Mouse (Mus musculus) heart, embryonic 10.5 days (tissue): ENCODE data around the gene Mms22l. TPM values are rescaled to one million over a fixed set of nuclear protein-coding genes. Genes with fewer than 3 reads are reported as not detected.
"Not testable (repeated sequence)": the region's sequence is repeated elsewhere in the genome, so short reads cannot be mapped to it uniquely, and the experiment has no call there.

ENCODE experiments used
- DNase-seq: peaks from one replicate; pipeline ENCODE4 v3.0.0-alpha.2; 2017; ENCODE audit warnings: low spot score
- H3K27ac ChIP-seq: fragments of 300-500 bp; sonication (generic); 2 replicates; pipeline ENCODE4 v1.5.1; 2016; ENCODE audit warnings: mild to moderate bottlenecking
- H3K27me3 ChIP-seq: fragments of 300-500 bp; sonication (generic); 2 replicates; pipeline ENCODE4 v1.6.1; 2016; ENCODE audit warnings: mild to moderate bottlenecking; ENCODE audit not compliant: poor library complexity, insufficient read depth, severe bottlenecking
- H3K36me3 ChIP-seq: fragments of 300-500 bp; sonication (generic); 2 replicates; pipeline ENCODE4 v1.6.1; 2016; ENCODE audit warnings: mild to moderate bottlenecking, moderate library complexity
- H3K4me1 ChIP-seq: fragments of 300-500 bp; sonication (generic); 2 replicates; pipeline ENCODE4 v1.6.1; 2016; ENCODE audit warnings: mild to moderate bottlenecking
- H3K4me3 ChIP-seq: fragments of 300-500 bp; sonication (generic); 2 replicates; pipeline ENCODE4 v1.5.1; 2016; ENCODE audit warnings: mild to moderate bottlenecking, moderate library complexity
- H3K9me3 ChIP-seq: fragments of 300-500 bp; sonication (generic); 2 replicates; pipeline ENCODE4 v1.6.1; 2016; ENCODE audit warnings: mild to moderate bottlenecking, moderate library complexity
- WGBS: fragments of 180-500 bp; shearing (Covaris S2); methylation state at CpG from one replicate; pipeline ENCODE4 v1.1.7; 2016; 5-methylcytosine and 5-hydroxymethylcytosine counted together
- polyA plus RNA-seq: library from polyadenylated mRNA; unstranded; fragments of >200 nt; fragmentation: Nextera tagmentation; extraction: Ambion mirVana; gene quantifications from 2 replicates; pipeline ENCODE4 v1.2.1, GENCODE M21; 2016

Gene Mms22l
- 31.5 and 34.1 TPM in 2 replicates for polyA plus RNA-seq

DNA sequence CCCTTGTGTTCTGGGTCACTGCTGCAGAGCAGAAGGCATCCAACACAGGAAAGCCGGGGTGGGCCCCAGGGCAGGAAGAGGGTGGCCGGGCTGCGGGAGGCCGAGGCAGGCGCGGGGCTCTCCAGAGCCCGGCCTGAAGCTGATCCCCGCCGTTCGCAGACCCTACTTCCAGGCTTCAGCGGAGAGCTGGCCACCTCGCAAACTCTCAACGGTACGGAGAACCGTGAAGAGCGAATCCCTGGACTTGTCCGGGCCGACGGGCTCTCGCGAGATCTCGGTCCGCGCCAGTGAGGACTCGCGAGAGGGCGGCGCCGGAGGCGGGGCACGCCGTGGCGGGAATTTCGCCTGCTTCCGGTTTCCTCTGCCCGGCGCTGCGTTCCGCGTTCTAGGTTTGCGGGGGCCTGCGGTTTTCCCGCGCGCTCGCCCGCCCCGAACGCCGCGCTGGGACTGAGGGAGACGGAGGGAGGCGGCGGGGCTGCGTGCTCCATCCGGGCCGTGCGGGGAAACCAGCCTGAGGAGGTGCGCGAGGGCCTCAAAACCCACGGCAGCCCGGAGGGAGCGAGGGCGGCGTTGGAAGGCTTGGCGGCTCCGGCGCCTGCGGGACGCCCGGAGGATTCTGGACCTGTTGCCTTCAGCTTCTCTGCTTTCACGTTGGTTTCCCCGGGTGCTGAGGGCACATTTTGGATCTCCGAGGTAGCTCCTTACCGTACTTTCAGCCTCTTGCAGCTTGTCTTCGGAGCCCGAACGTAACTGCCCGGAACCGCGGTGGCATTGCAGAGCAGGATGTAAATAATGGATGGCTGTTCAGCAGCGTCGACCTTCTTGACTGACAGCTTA lies at the start of gene Mms22l:
Gene Mms22l (plus strand): TSS at position 336 of the 837 bp plus-strand sequence.
- Histone ChIP-seq H3K4me1 (no peaks in the 10 kb centered on the region), H3K27me3 (no peaks in the 10 kb centered on the region), H3K36me3 (peaks cover 16% of the 10 kb centered on the region), H3K4me3 (peak within 1 kb of the TSS; percentile 91), H3K27ac (peak within 1 kb of the TSS; percentile 96), H3K9me3 (no peaks in the 10 kb centered on the region)
- peak; percentile 96 for DNase-seq
- WGBS, result under 1% methylated on average over 82 of the region's 83 CpGs

DNA sequence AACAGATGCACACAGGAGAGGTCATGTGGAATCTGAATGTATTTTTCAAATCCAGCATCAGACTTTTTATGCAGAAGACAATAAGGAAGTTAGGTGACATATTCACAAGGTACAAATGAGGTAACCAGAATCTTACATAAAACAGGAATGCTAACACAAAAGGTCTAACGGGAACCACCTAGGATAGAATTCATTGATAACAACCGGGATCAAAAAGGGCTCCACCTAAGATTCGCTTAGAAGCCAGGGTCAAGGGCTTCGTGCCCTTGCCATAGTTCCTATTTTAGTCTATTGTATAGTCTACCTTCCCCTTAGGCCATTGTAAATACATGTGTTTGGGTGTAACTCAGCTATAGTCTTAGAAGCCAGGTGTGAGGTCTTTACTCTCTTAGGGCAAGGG lies 12.2 kb upstream of the Mms22l start:
- not testable (repeated sequence) for H3K27me3 ChIP-seq, H3K36me3 ChIP-seq, H3K9me3 ChIP-seq, H3K27ac ChIP-seq, H3K4me3 ChIP-seq, H3K4me1 ChIP-seq, DNase-seq
- 88% methylated on average over 4 of the region's 4 CpGs for WGBS

GRCm38 (mm10) chr4:24496953-24497319 lies 685 bp downstream of the Mms22l start:
- WGBS, result under 1% methylated on average over 7 of the region's 7 CpGs
- Histone ChIP-seq H3K4me1 (no peaks in the 10 kb centered on the region), H3K9me3 (no peaks in the 10 kb centered on the region), H3K27me3 (no peaks in the 10 kb centered on the region), H3K36me3 (peaks cover 17% of the 10 kb centered on the region), H3K4me3 (peak overlapping the region; percentile 91), H3K27ac (peak overlapping the region; percentile 96)
- DNase-seq, result no peak

DNA sequence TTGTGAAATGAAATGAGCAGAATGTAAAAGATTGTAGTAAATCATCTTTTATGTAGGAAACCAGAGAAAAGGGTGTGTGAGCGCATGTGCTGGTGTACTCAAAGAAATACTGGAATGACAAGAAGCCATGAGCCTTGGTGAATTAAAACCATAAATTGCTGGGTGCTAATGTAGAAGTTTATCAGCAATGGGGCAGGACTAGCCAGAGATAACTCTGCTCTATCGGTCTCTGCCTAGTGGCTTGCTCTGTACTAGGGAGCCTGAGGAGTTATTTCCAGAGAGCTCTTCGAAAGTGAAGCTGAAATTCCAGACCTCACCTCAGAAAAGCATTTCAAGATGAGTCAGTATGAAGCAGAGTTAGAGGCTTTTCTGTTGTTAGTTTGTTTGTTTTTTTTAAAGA lies 12.9 kb downstream of the Mms22l start:
- peaks cover 48% of the 10 kb centered on the region for H3K36me3 ChIP-seq
- H3K4me1 ChIP-seq, result no peaks in the 10 kb centered on the region
- DNase-seq, result no peak
- 82% methylated on average over 3 of the region's 3 CpGs for WGBS
- no peak overlapping the region for H3K4me3 ChIP-seq
- no peaks in the 10 kb centered on the region for H3K27me3 ChIP-seq
- no peaks in the 10 kb centered on the region for H3K9me3 ChIP-seq
- no peak overlapping the region for H3K27ac ChIP-seq

GRCm38 (mm10) chr4:24536989-24537388 lies 40.7 kb downstream of the Mms22l start:
- 83% methylated on average over 4 of the region's 4 CpGs for WGBS
- Histone ChIP-seq H3K9me3 (no peaks in the 10 kb centered on the region), H3K36me3 (peaks cover 30% of the 10 kb centered on the region), H3K4me3 (no peak overlapping the region), H3K27ac (no peak overlapping the region), H3K4me1 (no peaks in the 10 kb centered on the region), H3K27me3 (no peaks in the 10 kb centered on the region)
- DNase-seq, result no peak

- H3K27me3 ChIP-seq, result no peaks in the 10 kb centered on the region
- 87% methylated on average over 3 of the region's 3 CpGs for WGBS
These were observed 47.2 kb downstream of the Mms22l start for GRCm38 (mm10) chr4:24543421-24543820.

DNA sequence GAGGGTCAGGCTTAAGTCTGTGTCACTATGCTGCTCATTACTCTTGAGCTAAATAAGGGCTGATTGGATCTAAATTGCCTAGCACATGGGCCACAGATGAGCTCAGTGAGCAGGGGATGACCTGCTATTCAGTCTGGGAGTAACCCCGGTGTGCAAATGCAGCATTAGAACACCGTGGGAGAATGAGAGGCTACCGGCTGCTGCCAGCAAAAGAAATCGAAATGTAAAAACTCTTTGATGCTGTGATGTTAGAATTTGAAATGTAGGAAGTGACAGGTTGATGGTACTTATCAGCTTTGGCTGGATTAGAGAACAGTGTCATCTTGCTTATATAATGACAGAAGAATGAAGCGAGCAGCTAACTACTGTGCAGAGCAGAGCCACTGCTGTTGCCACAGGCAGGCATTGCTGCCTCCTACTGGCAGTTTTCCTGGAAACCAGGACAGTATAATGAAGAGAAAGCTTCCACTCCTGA lies 48.5 kb downstream of the Mms22l start:
- Histone ChIP-seq H3K9me3 (no peaks in the 10 kb centered on the region), H3K27ac (no peak overlapping the region), H3K4me1 (no peaks in the 10 kb centered on the region), H3K36me3 (no peaks in the 10 kb centered on the region), H3K4me3 (no peak overlapping the region), H3K27me3 (no peaks in the 10 kb centered on the region)
- no peak for DNase-seq
- 74% methylated on average over 5 of the region's 5 CpGs for WGBS

More at GRCm38 (mm10) chr4:24543421-24543820, 47.2 kb downstream of the Mms22l start:
- no peaks in the 10 kb centered on the region for H3K9me3 ChIP-seq
- no peak overlapping the region for H3K27ac ChIP-seq
- H3K4me1 ChIP-seq, result no peaks in the 10 kb centered on the region
- no peak overlapping the region for H3K4me3 ChIP-seq
- no peaks in the 10 kb centered on the region for H3K36me3 ChIP-seq
- DNase-seq, result no peak

DNA sequence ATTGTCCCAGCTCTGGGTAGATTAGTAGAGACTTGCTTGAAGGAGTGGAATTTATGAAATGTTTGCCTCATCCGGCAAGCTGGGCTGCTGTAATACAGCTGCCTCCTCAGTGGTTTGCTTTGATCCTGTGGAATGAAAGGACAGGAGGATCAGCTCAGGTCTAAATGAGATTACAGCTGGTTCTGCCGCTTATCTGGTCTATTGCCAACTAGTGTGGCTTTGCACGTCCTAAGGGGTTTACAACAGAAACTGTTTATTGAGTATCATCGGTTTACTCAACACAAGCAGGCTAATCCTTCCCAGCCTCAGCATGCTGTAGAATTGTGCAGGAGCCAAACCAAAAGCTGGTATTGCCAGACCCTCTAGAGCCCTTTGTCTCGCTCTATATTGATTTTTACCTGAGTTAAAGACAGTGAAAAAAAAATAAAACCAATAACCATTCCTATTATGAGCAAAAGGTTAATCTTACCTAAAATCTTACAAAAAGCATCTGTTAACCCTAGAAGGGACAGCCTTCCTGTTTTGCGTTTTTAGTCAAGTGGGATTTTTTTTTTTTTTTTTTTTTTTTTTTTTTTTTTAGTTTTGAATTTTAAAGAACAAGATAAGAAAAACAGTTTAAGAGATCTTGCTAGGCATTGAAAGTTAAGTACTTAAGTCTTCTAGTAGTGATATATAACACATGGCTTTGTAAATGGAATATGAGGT lies 60.0 kb downstream of the Mms22l start:
- no peak for DNase-seq
- H3K4me1 ChIP-seq, result peaks cover 5% of the 10 kb centered on the region; the same call in 1 of the 2 replicates
- H3K36me3 ChIP-seq, result no peaks in the 10 kb centered on the region
- H3K9me3 ChIP-seq, result no peaks in the 10 kb centered on the region
- 44% methylated on average over 6 of the region's 6 CpGs for WGBS
- H3K27me3 ChIP-seq, result no peaks in the 10 kb centered on the region
- no peak overlapping the region for H3K4me3 ChIP-seq
- no peak overlapping the region for H3K27ac ChIP-seq

GRCm38 (mm10) chr4:24557149-24557548 lies 60.9 kb downstream of the Mms22l start:
- H3K9me3 ChIP-seq, result no peaks in the 10 kb centered on the region
- H3K27me3 ChIP-seq, result no peaks in the 10 kb centered on the region
- DNase-seq, result no peak
- 61% methylated on average over 4 of the region's 4 CpGs for WGBS
- peaks cover 5% of the 10 kb centered on the region; the same call in 1 of the 2 replicates for H3K4me1 ChIP-seq
- no peaks in the 10 kb centered on the region for H3K36me3 ChIP-seq
- no peak overlapping the region for H3K27ac ChIP-seq
- H3K4me3 ChIP-seq, result no peak overlapping the region

- Histone ChIP-seq H3K27me3 (no peaks in the 10 kb centered on the region), H3K4me1 (no peaks in the 10 kb centered on the region), H3K9me3 (no peaks in the 10 kb centered on the region), H3K27ac (no peak overlapping the region), H3K4me3 (no peak overlapping the region), H3K36me3 (no peaks in the 10 kb centered on the region)
- DNase-seq, result no peak
- WGBS, result 84% methylated on average over 6 of the region's 6 CpGs
These were observed 71.8 kb downstream of the Mms22l start for GRCm38 (mm10) chr4:24568026-24568425.

GRCm38 (mm10) chr4:24568989-24569556 lies 72.8 kb downstream of the Mms22l start:
- Histone ChIP-seq H3K4me3 (no peak overlapping the region), H3K4me1 (no peaks in the 10 kb centered on the region), H3K9me3 (no peaks in the 10 kb centered on the region), H3K36me3 (no peaks in the 10 kb centered on the region), H3K27ac (no peak overlapping the region), H3K27me3 (no peaks in the 10 kb centered on the region)
- no peak for DNase-seq
- WGBS, result 86% methylated on average over 7 of the region's 7 CpGs

- Histone ChIP-seq H3K27ac (no peak overlapping the region), H3K9me3 (no peaks in the 10 kb centered on the region), H3K36me3 (peaks cover 22% of the 10 kb centered on the region), H3K27me3 (no peaks in the 10 kb centered on the region), H3K4me1 (no peaks in the 10 kb centered on the region), H3K4me3 (no peak overlapping the region)
- 22% methylated on average over 6 of the region's 6 CpGs for WGBS
- peak; percentile 82 for DNase-seq
These were observed 78.0 kb downstream of the Mms22l start for GRCm38 (mm10) chr4:24574276-24574675.

GRCm38 (mm10) chr4:24577594-24577993 lies 81.3 kb downstream of the Mms22l start:
- H3K27me3 ChIP-seq, result no peaks in the 10 kb centered on the region
- peaks cover 36% of the 10 kb centered on the region for H3K36me3 ChIP-seq
- DNase-seq, result no peak
- H3K27ac ChIP-seq, result no peak overlapping the region
- H3K4me3 ChIP-seq, result no peak overlapping the region
- 92% methylated on average over 5 of the region's 5 CpGs for WGBS
- H3K4me1 ChIP-seq, result no peaks in the 10 kb centered on the region
- H3K9me3 ChIP-seq, result no peaks in the 10 kb centered on the region
